Mouse (Mus musculus): ENCODE measurements around the gene Tanc1.

Tanc1 gene

DNA sequence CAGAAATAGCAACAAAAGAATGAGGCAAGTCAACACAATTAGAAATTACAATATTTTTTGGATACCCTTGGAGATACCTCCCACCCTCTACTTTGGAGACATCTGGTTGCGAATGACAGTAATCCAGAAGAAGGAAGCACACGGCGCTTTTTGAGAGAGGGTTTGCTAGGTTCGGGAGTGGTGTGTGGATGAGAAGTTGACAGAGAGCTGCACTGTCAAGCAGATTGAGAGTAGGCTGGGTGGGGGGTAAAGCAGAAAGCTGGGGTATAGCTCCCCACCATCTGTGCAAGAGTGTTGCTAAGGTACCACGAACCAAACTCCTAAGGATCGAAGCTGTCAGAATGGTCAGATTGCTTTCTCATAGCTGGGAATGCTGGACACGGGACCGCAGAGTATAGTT is 40.0 kb downstream of the Tanc1 start:
- DNase-seq (ENCODE audit: low spot score) = no peak

DNA sequence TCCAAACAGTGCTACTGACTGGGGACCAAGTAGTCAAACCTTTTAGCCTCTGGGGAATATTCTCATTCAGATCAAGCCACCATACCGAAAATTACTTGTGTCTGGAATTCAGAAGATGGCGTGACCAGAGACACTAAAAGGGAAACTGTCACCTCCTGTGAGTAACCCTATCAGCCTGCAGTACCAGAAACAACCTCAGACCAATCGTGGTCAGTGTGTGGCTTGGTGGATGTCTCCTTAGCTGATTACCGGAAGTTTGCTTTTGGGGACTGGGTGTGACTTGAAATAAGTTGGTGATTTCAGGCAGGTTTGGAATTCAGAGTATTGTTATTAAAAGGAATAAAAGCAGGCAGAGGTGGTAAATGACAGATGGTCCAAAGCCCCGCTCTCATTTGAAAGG is 40.9 kb downstream of the Tanc1 start:
- DNase-seq (ENCODE audit: low spot score) = no peak

DNA sequence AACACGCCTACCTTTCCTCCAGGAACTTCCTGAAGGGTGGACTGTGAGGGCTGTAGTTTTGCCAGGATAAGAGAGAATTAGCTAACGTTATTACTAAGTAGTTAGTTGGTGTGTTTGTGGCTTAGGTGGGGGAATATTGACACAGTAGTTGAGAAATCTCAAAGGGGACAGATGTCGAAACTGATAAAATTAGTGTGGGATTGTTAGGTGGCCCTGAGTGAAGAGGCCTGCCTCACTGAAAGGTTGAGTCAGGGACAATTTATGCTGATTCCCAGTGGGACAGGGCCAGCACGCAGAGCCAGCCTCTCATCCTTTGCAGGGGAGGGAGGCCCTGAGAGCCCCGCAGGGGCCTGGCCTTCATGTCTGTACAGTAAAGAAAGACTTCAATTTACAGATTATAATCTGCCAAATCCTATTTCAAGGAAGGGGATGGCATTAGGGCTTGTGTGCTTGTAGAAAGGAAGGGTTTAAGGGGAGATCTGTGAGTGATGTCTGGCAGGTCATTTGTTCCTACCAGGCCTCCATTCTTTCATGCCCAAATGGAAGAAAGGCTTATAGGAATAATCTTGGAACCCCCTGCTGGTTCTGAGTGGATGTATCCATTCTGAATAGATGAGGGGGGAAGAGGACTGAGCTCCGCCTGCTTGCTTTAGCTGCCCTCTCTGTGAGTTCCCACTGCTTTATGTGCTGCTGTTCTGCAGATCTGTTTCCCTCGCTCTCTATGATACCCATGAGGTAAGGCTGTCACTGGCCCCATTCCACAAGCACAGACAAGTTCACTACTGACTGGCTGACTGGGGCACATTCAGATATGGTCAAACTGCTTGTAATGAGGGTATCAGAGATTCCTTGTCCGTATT is 41.7 kb downstream of the Tanc1 start:
- peak; percentile 8 for DNase-seq (ENCODE audit: low spot score)

- DNase-seq (ENCODE audit: low spot score) = no peak
These were observed 43.6 kb downstream of the Tanc1 start for GRCm38 (mm10) chr2:59655471-59655870.

DNA sequence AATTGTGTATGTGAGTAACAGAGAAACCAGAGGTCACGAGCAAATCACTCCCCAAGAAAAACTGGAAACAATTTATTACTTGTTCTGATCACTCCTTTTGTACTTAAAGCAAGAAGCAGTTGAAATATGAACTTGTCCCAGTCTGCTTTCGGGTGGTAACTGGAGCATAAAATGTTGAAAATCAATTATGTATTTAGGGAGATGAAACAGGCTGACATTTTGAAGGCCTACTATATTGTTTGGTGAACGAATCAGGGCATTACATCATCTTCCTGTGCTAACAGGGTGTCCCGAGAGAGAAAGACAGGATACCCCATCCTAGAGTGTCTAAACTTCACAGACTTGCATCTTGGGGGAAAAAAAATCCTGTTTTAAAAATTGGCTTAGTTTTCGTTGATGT is 44.8 kb downstream of the Tanc1 start:
- DNase-seq (ENCODE audit: low spot score) = no peak

DNA sequence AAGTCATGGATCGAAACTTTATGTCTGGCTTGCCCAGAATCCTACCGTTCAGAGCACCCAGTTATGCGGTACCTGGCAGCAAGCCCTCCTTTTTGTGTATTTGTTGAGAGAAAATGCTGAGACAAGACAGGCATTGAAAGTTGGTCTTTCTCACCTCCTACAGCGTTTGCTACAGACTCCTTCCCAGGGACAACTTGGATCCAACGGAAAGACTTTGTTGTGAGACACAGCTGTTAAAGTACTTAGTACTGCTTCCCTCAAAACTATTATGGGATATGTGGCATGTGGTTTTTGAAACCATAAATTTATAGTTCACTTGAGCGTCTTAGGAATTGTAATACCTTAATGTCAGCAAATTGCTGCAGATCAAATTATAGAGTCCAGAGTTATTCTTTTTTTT is 47.8 kb downstream of the Tanc1 start:
- no peak for DNase-seq (ENCODE audit: low spot score)

- DNase-seq (ENCODE audit: low spot score) = no peak
These were observed 49.3 kb downstream of the Tanc1 start for GRCm38 (mm10) chr2:59660891-59661805.

GRCm38 (mm10) chr2:59664803-59665567 is 53.1 kb downstream of the Tanc1 start:
- DNase-seq (ENCODE audit: low spot score) = no peak

GRCm38 (mm10) chr2:59666533-59666932 is 54.7 kb downstream of the Tanc1 start:
- no peak for DNase-seq (ENCODE audit: low spot score)

DNA sequence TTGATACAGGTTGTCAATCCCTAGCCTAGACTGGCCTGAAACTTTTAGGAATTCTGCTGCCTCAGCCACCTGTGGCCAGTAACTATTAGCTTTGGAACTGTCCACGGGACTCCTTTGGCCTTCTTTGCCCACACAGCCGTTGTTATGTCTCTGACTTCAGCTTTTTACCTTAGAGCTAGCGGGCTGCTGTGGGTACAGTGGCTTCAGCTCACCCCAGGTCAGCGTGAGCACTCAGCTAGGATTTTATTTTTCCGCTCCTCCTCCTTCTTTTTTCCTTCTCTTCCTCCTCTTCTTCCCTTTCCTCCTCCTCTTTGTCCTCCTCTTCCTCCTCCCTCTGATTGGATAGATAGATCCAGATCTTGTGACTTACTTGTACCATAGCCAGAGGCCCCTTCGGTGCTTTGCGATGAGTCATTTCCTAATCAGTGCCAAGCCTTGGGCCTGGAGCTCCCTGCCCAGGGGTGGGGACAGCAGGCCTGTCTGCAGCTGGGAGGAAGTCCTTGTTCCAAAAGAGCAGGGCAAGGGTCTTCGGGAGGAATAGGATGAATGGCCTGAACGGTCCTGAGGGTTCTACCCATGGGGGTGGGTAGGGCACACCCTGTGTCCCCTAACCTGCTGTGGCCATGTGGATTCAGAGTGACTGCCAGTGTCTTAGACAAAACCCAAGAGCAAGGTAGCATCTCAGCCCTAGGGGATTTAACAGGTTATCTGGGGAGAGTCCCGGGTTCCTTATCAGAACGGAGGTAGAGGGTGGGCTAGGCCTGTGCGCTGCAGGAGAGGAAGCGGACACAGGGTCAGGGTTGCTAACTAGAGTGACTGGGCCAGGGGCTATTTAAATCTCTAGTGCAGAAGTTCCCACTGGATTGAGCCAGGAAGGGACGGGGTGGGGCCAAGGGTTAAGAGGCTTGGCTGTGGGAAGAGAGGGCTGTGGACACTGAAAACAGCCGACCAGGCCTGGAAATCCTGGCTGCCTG is 58.5 kb downstream of the Tanc1 start:
- DNase-seq (ENCODE audit: low spot score) = peak; percentile 24

DNA sequence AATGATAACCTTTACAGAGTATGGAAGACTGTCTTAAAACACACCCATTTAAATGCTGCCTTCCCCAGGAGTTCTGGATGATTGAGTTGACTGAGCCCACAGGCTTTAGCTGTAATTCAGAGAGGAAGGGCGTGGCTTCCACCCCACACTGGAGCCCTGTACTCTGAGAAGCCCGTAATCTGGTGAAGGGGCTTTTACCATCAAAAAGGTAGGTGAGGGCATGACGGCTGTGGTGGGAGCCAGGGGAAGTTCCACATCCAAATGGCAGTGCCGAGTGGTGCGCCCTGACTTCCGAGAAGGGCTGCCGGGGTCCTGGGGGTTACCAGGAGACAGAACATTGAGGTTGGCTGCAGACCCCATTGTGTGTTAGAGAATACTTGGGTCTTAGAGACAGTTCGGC is 59.8 kb downstream of the Tanc1 start:
- no peak for DNase-seq (ENCODE audit: low spot score)

DNA sequence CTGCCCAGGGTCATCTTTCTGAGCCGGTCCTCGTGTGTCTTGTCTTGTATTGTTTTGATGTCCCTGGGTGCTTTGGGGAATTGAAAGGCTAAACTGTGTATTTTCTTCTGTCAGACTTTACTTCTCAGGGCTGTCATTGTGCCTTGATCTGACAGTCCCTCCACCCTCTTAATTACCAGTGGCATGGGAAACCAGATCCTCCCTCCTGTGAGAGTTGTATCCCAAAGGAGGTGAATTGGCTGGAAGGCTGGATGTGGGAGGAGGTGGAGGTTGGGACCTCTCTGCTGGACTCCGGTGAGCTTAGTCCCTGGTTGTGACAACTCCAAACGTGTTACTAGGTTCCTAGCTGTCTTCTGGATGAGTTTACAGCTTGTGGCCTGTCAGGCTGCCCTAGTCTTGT is 60.2 kb downstream of the Tanc1 start:
- no peak for DNase-seq (ENCODE audit: low spot score)

- DNase-seq (ENCODE audit: low spot score) = no peak
These were observed 60.8 kb downstream of the Tanc1 start for GRCm38 (mm10) chr2:59672686-59673085.

- no peak for DNase-seq (ENCODE audit: low spot score)
These were observed 61.5 kb downstream of the Tanc1 start for GRCm38 (mm10) chr2:59673351-59673750.

DNA sequence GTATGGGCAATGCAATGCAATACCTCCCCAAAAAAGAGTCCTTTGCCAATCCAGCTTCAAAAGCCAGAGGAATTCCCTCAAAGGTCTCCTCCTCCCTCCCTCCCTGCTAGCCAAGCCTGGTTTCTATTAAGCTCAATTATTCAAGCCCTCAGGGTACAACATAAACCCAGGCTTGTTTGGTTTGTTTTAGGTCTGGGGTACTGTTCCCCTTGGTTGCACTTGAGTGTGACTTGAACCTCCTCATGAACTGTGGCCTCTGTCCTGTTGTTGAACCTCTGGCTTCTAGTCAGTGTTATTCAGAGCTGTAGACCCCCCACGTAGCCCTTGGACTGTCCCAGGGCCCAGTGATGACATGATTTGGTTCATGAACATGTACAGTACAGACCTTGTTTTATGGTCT is 62.0 kb downstream of the Tanc1 start:
- no peak for DNase-seq (ENCODE audit: low spot score)

DNA sequence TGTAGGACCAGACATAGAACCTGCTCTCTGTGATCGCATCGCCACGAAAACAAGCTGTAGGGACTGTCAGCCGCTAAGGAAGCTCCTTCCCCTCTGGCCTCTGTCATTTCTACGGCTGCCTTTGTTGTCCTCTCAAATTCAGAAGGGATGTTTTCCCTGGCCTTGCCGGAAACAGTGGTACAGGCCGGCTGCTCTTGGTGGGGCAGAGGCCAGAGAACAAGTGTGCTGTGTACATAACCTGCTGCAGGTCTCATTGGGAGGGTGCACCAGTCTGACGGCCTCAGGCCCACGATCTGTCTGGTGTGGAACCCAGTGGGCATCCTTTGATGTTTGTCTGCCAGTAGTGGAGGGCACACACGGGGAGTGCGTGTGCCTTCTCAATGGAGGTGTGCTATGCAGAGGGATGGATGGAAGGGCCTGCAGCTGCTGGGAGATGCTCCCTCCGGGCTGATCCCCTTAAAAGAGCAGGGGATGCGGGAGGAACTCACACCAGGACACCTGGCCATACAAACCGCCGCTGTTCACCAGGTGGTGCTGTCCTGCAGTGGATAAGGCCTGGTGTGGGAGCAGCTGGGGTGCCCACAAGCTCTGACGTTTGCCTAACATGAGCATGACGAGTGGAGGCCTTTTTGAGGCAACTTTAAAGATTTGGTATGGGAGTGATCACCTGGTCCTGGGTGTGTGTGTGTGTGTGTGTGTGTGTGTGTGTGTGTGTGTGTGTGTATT is 63.6 kb downstream of the Tanc1 start:
- DNase-seq (ENCODE audit: low spot score) = no peak

GRCm38 (mm10) chr2:59676041-59676440 is 64.2 kb downstream of the Tanc1 start:
- no peak for DNase-seq (ENCODE audit: low spot score)

DNA sequence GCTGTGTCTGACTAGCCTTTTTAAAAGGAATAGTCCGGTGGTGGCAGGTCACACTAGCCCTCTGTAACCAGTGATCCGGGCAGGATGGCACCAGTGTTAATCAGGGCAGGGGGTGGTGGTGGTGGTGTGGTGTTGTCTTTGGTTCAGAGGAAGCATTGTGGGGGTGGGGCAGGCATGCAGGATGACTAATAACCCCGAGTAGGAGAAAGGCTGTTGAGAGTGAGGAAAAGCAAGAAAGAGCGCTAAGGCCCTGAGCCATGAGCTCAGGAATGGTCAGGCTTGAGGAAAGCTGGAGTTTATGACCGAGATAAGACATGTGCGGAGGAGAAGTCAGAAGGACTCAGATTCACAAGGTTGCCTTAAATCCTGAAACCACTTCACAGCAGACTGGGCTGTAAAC is 64.6 kb downstream of the Tanc1 start:
- DNase-seq (ENCODE audit: low spot score) = no peak

DNA sequence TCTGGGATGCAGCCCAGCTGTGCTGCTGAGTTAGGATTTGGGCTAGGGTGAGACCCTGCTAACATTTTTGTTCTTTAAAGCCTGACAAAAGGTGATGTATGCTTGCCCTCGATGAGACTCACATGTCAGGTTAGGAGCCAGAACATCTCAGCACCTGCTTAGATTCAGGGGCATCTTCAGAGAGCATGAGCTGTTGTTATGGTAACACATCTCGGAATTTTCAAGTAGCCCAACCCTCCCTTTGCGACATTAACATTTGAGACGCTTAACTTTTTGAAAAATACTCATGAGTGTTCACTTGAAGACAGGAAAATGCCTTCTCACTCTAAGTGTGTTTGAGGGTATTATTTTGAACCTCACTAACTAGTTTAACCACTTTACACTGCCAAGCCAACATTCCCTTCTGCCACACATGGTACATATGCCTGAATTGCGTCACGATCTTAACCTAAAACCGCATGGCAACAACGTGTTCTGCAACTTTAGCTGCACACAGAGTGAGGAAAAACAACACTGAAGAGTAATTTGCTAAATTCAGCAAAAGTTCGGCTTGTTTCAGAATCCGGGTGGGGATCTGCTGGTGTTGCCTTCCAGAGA is 67.7 kb downstream of the Tanc1 start:
- no peak for DNase-seq (ENCODE audit: low spot score)

DNA sequence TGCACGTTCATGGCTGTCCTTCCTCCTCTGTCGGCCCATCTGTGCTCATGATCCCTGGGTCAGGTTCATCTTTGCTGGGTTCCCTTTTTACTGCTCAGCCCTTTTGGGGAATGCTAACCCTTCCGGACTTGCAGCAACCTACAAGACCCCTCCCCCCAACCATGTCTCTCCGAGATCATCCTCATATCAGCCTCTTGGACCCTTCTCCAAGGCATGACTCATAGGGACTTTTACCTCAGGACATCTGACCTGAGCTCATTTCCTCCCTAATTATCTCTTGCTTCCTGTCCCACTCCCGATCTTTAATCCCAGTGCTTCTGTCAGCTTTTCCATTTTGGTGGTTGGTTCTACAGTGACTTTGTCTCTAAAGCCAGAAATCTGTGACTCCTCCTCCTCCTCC is 68.9 kb downstream of the Tanc1 start:
- DNase-seq (ENCODE audit: low spot score) = no peak

Data from left cerebral cortex, adult 11 months (tissue).